Mouse (Mus musculus): Measurements from ENCODE around the gene Gm10666. TPM values are rescaled to one million over a fixed set of nuclear protein-coding genes. Genes with fewer than 3 reads are reported as not detected.
"Not testable (repeated sequence)": the region's sequence is repeated elsewhere in the genome, so short reads cannot be mapped to it uniquely, and the experiment has no call there.

The Gm10666 gene
- not detected for polyA plus RNA-seq (2017; shearing (Covaris generic))

DNA sequence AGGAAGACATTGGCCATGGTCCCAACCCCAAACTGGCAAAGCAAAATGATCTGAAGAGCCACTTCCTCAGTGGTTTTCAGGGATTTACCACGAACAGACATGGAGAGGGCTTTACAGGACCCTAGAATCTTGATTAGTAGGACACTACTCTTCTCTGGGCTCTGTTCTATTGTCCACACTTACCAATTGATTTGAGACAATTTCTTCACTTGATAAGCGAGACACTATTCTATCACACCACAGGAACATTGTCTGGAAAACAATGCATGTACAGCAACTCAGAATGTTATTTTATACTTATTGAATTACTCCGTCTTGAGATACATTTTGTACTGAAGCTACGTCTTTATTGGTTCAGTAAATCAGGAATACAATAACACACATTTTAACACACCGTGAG is at the start of gene Gm10666:
Gene Gm10666 (minus strand): TSS at position 101 of the 400 bp plus-strand sequence.
- not testable (repeated sequence) for ATAC-seq

- ATAC-seq, result not testable (repeated sequence)
These were observed 29.4 kb upstream of the Gm10666 start, which contains the start of gene Vmn1r142 for GRCm38 (mm10) chr7:22163935-22164334. Gene Vmn1r142, minus strand, starts transcription at chr7:22164035.

DNA sequence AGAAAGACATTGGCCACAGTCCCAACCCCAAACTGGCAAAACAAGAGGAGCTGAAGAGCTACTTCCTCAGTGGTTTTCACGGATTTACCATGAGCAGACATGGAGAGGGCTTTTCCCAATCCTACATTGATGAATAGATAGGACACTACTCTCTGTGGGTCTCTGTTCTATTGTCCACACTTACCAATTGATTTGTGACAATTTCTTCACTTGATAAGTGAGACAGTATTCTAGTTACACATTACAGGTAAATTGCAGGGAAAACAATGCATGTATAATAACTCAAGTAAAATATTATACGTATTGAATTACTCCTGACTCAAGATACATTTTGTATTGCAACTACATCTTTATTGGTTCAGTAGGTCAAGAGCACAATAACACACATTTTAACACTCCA is 16.4 kb downstream of the Gm10666 start, which contains the start of gene Gm16451:
Gene Gm16451 (minus strand): TSS at position 101 of the 400 bp plus-strand sequence.
- not testable (repeated sequence) for ATAC-seq

Other genes starting within 250 kb of the Gm10666 start
- gene Gm5891, start 213.4 kb downstream of the Gm10666 start, polyA plus RNA-seq (2017; shearing (Covaris generic)), result not detected
- gene Vmn1r137, start 140.2 kb downstream of the Gm10666 start, polyA plus RNA-seq (2017; shearing (Covaris generic)), result not detected
- gene Vmn1r138, start 105.8 kb downstream of the Gm10666 start, polyA plus RNA-seq (2017; shearing (Covaris generic)), result not detected
- not detected for gene Gm6176, start 78.4 kb downstream of the Gm10666 start, polyA plus RNA-seq (2017; shearing (Covaris generic))
- not detected for gene Vmn1r139, start 65.7 kb downstream of the Gm10666 start, polyA plus RNA-seq (2017; shearing (Covaris generic))
- gene Gm16451, start 16.5 kb downstream of the Gm10666 start, polyA plus RNA-seq (2017; shearing (Covaris generic)), result not detected
- gene Vmn1r142, start 29.3 kb upstream of the Gm10666 start, polyA plus RNA-seq (2017; shearing (Covaris generic)), result not detected
- not detected for gene Vmn1r143, start 54.6 kb upstream of the Gm10666 start, polyA plus RNA-seq (2017; shearing (Covaris generic))
- gene Gm8653, start 66.5 kb upstream of the Gm10666 start, polyA plus RNA-seq (2017; shearing (Covaris generic)), result not detected
- gene Gm8453, start 94.7 kb upstream of the Gm10666 start, polyA plus RNA-seq (2017; shearing (Covaris generic)), result not detected
- not detected for gene Gm4187, start 195.0 kb upstream of the Gm10666 start, polyA plus RNA-seq (2017; shearing (Covaris generic))
- not detected for gene Gm8660, start 236.3 kb upstream of the Gm10666 start, polyA plus RNA-seq (2017; shearing (Covaris generic))

Data from activated CD4-positive, CD25-positive, alpha-beta regulatory T cell, adult 4 months (primary cell).